Mouse (Mus musculus) liver, embryonic 11.5 days (tissue): ENCODE measurements around the gene Kirrel2. TPM values are rescaled to one million over a fixed set of nuclear protein-coding genes. Genes with fewer than 3 reads are reported as not detected.

Source experiments
- ATAC-seq: fragments of 200-750 bp; cut with Nextera tagmentation; replicated peaks from 2 replicates; pipeline ENCODE4 v1.8.0; 2017; ENCODE audit warnings: moderate number of reproducible peaks, mild to moderate bottlenecking, moderate TSS enrichment, moderate library complexity; ENCODE audit not compliant: low FRiP score
- DNase-seq: peaks from one replicate; pipeline ENCODE4 v3.0.0-alpha.2; 2017; ENCODE audit warnings: low spot score
- H3K27ac ChIP-seq: fragments of 300-500 bp; sonication (generic); 2 replicates; pipeline ENCODE4 v1.5.1; 2014; ENCODE audit warnings: mild to moderate bottlenecking, low read depth, low read length, control low read depth
- H3K27me3 ChIP-seq: fragments of 300-500 bp; sonication (generic); replicated peaks from 2 replicates; pipeline ENCODE4 v1.6.1; 2014; ENCODE audit warnings: low read length, mixed read lengths; ENCODE audit not compliant: control insufficient read depth, insufficient read depth
- H3K36me3 ChIP-seq: fragments of 300-500 bp; sonication (generic); 2 replicates; pipeline ENCODE4 v1.6.1; 2014; ENCODE audit warnings: mild to moderate bottlenecking, low read length, moderate library complexity, mixed read lengths; ENCODE audit not compliant: control insufficient read depth, insufficient read depth
- H3K4me1 ChIP-seq: fragments of 300-500 bp; sonication (generic); replicated peaks from 2 replicates; pipeline ENCODE4 v1.6.1; 2014; ENCODE audit warnings: low read length, mixed read lengths; ENCODE audit not compliant: control insufficient read depth, insufficient read depth
- H3K4me2 ChIP-seq: fragments of 300-500 bp; sonication (generic); 2 replicates; pipeline ENCODE4 v1.6.1; 2014; ENCODE audit warnings: mild to moderate bottlenecking, control low read depth, moderate library complexity
- H3K4me3 ChIP-seq: fragments of 300-500 bp; sonication (generic); 2 replicates; pipeline ENCODE4 v1.5.1; 2014; ENCODE audit warnings: low read depth, low read length, control low read depth
- H3K9ac ChIP-seq: fragments of 300-500 bp; sonication (generic); 2 replicates; pipeline ENCODE4 v1.6.1; 2014; ENCODE audit warnings: low read depth, low read length, control low read depth
- H3K9me3 ChIP-seq: fragments of 300-500 bp; sonication (generic); 2 replicates; pipeline ENCODE4 v1.6.1; 2016; ENCODE audit warnings: low read length, inconsistent platforms, mixed read lengths; ENCODE audit not compliant: control insufficient read depth
- WGBS: fragments of 180-500 bp; shearing (Covaris S2); extraction: QIAGEN DNeasy Blood & Tissue Kit; methylation state at CpG from one replicate; pipeline ENCODE4 v1.1.7; 2014; 5-methylcytosine and 5-hydroxymethylcytosine counted together
- polyA plus RNA-seq: library from polyadenylated mRNA; unstranded; fragments of >200 nt; fragmentation: Nextera tagmentation; extraction: Ambion mirVana; gene quantifications from 2 replicates; pipeline ENCODE4 v1.2.1, GENCODE M21; 2014

Kirrel2 gene
- polyA plus RNA-seq, 1 experiment from 2014 or later = 0.22 TPM

- peaks cover 10% of the 10 kb centered on the region for H3K4me1 ChIP-seq
- WGBS = 21% methylated on average over 9 of the region's 9 CpGs
- no peak overlapping the region for H3K9ac ChIP-seq
- no peak overlapping the region for H3K27ac ChIP-seq
- no peaks in the 10 kb centered on the region for H3K9me3 ChIP-seq
- H3K27me3 ChIP-seq = peaks cover 42% of the 10 kb centered on the region
- no peak for ATAC-seq
- H3K4me3 ChIP-seq = no peak overlapping the region
- H3K4me2 ChIP-seq = peak overlapping the region; percentile 87
- H3K36me3 ChIP-seq = no peaks in the 10 kb centered on the region
- DNase-seq = no peak
These were observed 13.8 kb downstream of the Kirrel2 start for GRCm38 (mm10) chr7:30443696-30444095.

GRCm38 (mm10) chr7:30440697-30441096 is 16.8 kb downstream of the Kirrel2 start:
- WGBS = 23% methylated on average over 4 of the region's 5 CpGs
- peaks cover 37% of the 10 kb centered on the region for H3K27me3 ChIP-seq

GRCm38 (mm10) chr7:30439734-30440133 is 17.8 kb downstream of the Kirrel2 start:
- WGBS = 70% methylated on average over 13 of the region's 13 CpGs
- H3K4me3 ChIP-seq = no peak overlapping the region
- peaks cover 30% of the 10 kb centered on the region for H3K27me3 ChIP-seq

More at GRCm38 (mm10) chr7:30440697-30441096, 16.8 kb downstream of the Kirrel2 start:
- no peak for ATAC-seq
- Histone ChIP-seq H3K9me3 (no peaks in the 10 kb centered on the region), H3K36me3 (no peaks in the 10 kb centered on the region), H3K4me2 (no peak overlapping the region), H3K4me1 (peaks cover 10% of the 10 kb centered on the region), H3K4me3 (no peak overlapping the region), H3K27ac (no peak overlapping the region), H3K9ac (no peak overlapping the region)
- no peak for DNase-seq

GRCm38 (mm10) chr7:30436879-30437278 is 20.6 kb downstream of the Kirrel2 start:
- Histone ChIP-seq H3K4me3 (no peak overlapping the region), H3K36me3 (no peaks in the 10 kb centered on the region), H3K9ac (no peak overlapping the region), H3K9me3 (no peaks in the 10 kb centered on the region), H3K27ac (no peak overlapping the region), H3K4me1 (no peaks in the 10 kb centered on the region), H3K27me3 (peaks cover 16% of the 10 kb centered on the region), H3K4me2 (no peak overlapping the region)
- ATAC-seq = no peak
- WGBS = 19% methylated on average over 10 of the region's 10 CpGs
- DNase-seq = no peak

More at GRCm38 (mm10) chr7:30439734-30440133, 17.8 kb downstream of the Kirrel2 start:
- ATAC-seq = no peak
- no peak for DNase-seq
- Histone ChIP-seq H3K9me3 (no peaks in the 10 kb centered on the region), H3K36me3 (no peaks in the 10 kb centered on the region), H3K4me1 (peaks cover 6% of the 10 kb centered on the region), H3K9ac (no peak overlapping the region), H3K27ac (no peak overlapping the region), H3K4me2 (no peak overlapping the region)

GRCm38 (mm10) chr7:30435156-30435555 is 22.3 kb downstream of the Kirrel2 start:
- 33% methylated on average over 9 of the region's 9 CpGs for WGBS
- H3K36me3 ChIP-seq = no peaks in the 10 kb centered on the region
- ATAC-seq (no peak), DNase-seq (no peak)
- no peaks in the 10 kb centered on the region for H3K9me3 ChIP-seq
- H3K27ac ChIP-seq = no peak overlapping the region
- no peak overlapping the region for H3K9ac ChIP-seq
- H3K4me1 ChIP-seq = no peaks in the 10 kb centered on the region
- H3K4me2 ChIP-seq = no peak overlapping the region
- peaks cover 13% of the 10 kb centered on the region for H3K27me3 ChIP-seq
- H3K4me3 ChIP-seq = no peak overlapping the region

- WGBS = 56% methylated on average over 10 of the region's 10 CpGs
- no peak for DNase-seq
- Histone ChIP-seq H3K4me2 (no peak overlapping the region), H3K27me3 (peaks cover 10% of the 10 kb centered on the region), H3K4me1 (no peaks in the 10 kb centered on the region), H3K27ac (no peak overlapping the region), H3K9ac (no peak overlapping the region), H3K4me3 (no peak overlapping the region), H3K36me3 (no peaks in the 10 kb centered on the region), H3K9me3 (no peaks in the 10 kb centered on the region)
- ATAC-seq = no peak
These were observed 22.8 kb downstream of the Kirrel2 start for GRCm38 (mm10) chr7:30434701-30435100.

GRCm38 (mm10) chr7:30434238-30434637 is 23.3 kb downstream of the Kirrel2 start:
- no peaks in the 10 kb centered on the region for H3K4me1 ChIP-seq
- DNase-seq = no peak
- no peaks in the 10 kb centered on the region for H3K36me3 ChIP-seq
- H3K27me3 ChIP-seq = peaks cover 10% of the 10 kb centered on the region
- no peak overlapping the region for H3K9ac ChIP-seq
- no peak for ATAC-seq
- no peaks in the 10 kb centered on the region for H3K9me3 ChIP-seq
- H3K27ac ChIP-seq = no peak overlapping the region
- H3K4me2 ChIP-seq = no peak overlapping the region
- 2% methylated on average over 10 of the region's 10 CpGs for WGBS
- no peak overlapping the region for H3K4me3 ChIP-seq

GRCm38 (mm10) chr7:30431793-30432192 is 25.7 kb downstream of the Kirrel2 start:
- H3K9ac ChIP-seq = no peak overlapping the region
- no peaks in the 10 kb centered on the region for H3K4me1 ChIP-seq
- no peak for ATAC-seq
- WGBS = 12% methylated on average over 3 of the region's 3 CpGs
- H3K4me3 ChIP-seq = no peak overlapping the region
- H3K36me3 ChIP-seq = peaks cover 5% of the 10 kb centered on the region; the same call in 1 of the 2 replicates
- no peak overlapping the region for H3K27ac ChIP-seq
- no peak for DNase-seq
- H3K4me2 ChIP-seq = no peak overlapping the region
- H3K9me3 ChIP-seq = no peaks in the 10 kb centered on the region
- H3K27me3 ChIP-seq = peaks cover 8% of the 10 kb centered on the region

- no peak for DNase-seq
- Histone ChIP-seq H3K27ac (no peak overlapping the region), H3K9me3 (no peaks in the 10 kb centered on the region), H3K4me2 (no peak overlapping the region), H3K4me1 (no peaks in the 10 kb centered on the region), H3K36me3 (peaks cover 12% of the 10 kb centered on the region; the same call in 1 of the 2 replicates), H3K27me3 (no peaks in the 10 kb centered on the region; the same call in 1 of the 2 replicates), H3K9ac (no peak overlapping the region), H3K4me3 (no peak overlapping the region)
- ATAC-seq = no peak
- 45% methylated on average over 2 of the region's 2 CpGs for WGBS
These were observed 27.3 kb downstream of the Kirrel2 start for GRCm38 (mm10) chr7:30430191-30430590.
